Mouse (Mus musculus): ENCODE results near the gene Nfatc2.

Gene Nfatc2

DNA sequence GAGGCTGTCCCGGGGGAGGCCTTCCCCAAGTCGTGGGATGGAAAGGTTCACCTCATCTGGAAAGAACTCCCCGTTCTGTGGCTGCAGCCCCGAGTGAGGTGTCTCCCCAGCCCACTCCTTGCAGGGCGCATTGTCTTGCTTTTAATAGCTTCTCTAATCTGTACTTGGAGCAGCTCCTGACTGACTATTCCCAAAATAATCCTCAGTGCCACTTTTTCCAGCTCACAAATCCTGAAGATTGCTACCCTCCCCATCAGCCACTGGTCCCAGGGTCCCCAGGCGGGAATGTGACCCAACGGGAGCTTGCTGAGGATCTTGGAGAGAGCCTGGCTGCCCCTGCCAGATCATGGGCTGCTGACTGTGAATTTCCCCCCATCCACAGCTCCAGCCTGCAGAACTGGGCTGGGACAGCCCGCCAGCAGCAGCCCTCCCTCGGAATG, 6.7 kb upstream of the Nfatc2 start:
- DNase-seq, result no peak

DNA sequence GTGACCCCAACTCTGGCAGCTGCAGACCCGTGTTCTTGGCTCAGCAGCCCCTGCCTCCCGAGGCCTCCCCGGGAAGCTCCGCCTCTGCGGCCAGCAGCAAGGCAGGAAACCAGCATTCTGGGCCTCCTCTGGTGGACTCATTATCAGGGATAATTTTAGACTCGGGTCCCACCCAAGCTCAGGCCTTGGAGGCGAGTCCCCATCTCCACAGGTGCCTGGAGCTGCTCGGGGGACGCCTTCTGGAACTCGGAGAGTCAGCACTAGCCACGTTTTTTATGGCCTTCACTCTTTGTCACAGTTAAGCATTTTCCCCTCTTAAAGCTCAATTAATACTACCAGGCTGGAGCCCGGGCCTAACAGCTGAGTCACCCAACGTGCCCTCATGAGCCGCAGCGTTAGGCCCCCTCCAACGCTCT, 3.2 kb upstream of the Nfatc2 start:
- no peak for DNase-seq

DNA sequence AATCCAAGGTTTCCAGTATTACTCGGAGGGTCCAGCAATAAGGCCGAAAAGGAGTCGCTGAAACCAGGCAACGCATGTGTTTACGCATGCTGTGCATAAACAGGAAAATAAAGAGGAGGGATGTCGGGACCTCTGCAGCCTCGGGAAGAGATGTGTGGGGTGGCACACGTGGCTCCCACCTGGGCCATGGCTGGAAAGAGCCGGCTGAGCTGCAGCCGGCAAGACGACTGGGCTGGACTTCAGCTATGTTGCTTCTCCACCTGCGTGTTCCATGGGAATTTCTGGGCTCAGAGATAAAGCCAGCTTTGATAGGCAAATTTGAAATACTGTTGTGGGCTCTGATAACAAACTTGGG, 907 bp upstream of the Nfatc2 start:
- DNase-seq, result no peak

DNA sequence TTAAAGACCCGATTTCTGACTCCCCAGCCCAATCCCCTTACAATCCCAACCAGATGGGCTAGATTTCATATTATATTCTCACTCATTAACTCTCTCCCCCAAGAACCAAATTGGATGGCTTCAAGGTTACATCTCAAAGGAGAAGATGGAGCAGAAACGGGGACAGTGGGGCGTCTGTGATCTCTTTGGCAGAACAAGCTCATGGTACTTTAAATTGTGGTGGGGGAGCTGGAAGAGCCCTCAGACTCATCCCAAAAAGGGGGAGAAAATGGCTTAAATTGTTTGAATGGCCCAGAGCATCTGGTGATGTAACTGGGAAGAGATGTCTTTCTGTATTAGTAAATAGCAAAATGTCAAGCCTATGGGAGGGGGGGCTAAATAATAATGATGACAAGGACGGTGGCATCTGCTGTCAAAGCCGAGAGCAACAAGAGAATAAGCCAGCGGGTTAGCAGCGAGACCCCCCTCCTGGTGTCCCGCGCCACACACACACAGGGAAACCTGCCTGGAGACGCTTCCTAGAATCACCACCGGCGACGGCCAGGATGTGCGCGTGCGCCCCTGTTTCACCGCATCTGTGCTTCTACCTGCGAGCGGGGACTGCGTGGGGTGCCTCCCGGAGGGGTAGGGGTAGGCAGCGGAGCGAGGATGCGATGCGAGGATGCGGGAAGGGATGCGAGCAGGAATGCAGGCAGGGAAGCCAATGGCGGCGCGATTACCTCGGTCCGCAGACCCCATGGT, 537 bp downstream of the Nfatc2 start:
- peak; percentile 53 for DNase-seq

DNA sequence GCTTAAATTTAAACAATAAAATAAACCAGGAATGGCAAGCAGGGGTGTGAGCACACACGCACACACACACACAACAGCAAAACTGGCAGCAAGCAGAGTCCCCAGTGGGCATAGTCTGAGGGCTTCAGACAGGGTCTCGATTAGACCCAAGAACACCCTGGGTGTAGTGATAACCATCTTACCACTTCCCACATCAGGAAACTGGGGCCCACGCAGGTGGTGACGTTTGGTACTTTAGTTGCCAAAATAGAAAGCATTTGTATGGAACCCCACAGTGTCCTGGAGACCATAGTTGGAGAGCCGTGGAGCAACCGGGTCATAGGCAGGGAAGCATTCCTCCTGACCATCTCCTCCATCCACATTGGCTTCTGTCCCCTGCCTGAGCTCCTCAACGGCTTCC, 5.8 kb downstream of the Nfatc2 start:
- DNase-seq, result no peak

DNA sequence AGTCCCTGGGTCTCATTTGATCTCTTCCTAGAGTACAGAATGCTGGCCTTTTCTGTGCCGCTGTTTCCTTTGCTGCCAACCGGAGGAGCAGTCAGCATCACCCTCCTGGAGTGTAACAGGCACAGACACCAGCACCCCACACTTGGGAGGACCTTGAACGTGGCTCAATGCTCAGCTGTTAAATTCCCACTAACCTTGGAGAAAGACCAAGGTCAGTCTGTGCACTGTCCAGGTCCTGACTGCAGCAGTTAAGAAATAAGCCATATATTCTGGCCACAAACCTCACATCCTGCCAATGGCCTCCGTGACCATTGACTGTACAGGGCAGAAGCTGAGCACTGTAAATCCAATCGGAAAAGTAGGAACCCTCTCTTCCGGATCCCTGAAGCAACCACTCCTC, 7.8 kb downstream of the Nfatc2 start:
- no peak for DNase-seq

DNA sequence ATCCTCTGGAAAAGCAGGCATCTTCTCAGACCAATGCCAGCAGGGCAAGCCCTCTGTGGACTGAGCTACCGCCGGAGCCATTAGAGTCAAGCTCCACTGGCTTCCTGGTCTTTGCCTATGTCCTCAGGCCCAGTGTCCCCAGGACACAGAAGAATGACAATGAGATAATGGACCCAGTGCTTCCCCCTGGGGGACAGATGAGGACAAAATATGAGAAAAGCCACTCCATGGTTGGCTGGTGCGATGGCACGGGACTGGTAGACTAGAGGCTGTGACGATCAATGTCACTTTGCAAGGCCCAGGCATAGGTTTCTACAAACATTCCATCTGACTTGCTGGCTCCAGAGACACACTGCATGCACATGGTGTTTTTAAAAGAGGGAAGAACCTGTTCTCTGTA, 8.5 kb downstream of the Nfatc2 start:
- no peak for DNase-seq

DNA sequence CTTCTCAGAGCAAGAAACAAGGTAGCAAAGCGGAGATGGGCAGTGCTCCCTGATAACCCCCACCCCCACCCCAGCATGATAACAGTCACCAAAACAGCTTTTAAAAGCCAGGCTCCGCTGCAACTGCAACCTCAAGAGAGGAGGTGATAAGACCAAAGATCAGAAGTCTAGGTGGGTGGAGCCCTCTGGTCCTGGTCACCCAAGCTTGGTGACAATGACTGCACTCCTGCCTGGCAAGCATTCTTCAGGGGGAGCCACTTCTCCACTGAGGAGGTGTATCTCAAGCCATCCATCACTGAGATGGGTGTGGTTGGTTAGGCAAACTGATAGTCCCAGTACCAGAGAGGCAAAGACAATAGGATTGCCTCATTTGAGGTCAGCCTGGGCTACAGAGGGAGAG, 10.4 kb downstream of the Nfatc2 start:
- no peak for DNase-seq

DNA sequence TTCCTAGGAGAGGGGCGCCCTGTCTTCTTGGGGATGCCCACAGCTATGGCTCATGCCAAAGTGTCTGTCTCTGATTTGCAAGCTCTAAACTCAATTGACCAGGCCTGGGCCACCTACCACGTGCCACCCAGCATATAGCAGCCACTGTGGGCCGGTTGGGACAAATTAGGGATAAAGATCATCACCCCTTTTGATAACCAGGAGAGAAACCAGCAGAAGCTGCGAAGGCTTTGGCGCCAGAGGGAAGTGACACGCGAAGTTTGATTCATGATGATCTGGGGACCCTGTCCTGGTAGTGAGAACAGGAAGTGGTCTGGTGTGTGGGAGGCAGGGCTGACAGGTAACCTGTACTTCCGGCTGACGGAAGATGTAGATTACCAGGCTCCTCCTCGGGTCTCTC, 10.9 kb downstream of the Nfatc2 start:
- DNase-seq, result no peak

DNA sequence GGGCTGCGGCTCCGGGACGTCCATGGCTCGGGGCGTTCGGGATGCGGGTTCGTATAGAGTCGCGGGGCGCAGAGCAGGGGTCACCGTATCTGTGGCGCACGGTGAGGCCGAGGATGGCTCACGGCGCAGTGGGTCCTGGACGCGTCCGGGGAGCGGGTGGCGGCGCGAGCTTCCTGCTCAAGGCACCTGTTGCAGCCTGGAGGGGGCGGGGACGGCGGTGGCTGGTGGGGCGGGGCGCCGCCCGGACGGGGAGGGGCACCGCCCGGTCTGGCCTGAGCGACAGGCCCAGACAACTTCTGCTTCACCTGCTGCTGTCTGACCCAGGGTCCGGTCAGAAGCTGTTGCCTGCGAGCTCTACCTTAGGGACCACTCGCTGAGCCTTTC, 11.3 kb downstream of the Nfatc2 start:
- no peak for DNase-seq

DNA sequence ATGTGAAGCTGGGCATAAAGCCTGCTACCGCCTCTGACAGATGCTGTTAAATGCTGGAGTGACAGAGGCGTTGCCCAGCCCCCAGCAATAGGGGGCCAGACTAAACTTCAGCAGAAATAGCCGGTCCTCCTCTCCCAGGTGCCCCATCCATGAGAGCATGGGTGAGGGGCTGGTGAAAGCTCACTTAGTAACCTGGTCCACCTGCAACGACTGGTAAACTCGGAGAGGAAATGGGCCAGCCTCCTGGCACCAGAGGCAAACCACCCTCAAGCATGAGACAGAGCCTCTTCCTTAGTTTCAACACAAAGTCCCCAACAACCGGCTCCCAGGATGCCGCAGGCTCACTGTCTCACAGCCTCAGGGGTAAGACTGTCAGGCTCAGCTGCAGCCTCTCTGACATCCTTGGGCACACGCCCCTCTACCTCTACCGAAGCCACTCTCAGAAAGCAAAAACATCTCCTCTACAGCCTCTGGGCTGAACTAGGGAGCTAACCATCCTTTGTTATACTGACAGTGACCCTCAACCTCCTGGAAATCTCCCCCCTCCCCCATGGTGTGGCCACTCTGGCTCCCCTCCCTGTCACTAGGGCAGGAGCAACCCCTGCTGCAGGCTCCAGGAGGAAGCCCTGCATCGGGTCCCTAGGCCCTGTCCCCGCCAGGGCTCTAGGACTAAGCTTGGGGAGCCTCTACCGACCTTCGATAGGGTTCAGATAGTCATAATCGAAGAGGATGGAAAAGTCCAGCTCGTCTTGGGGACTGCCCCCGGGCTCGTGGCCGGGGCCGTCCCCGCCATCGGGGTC, 11.9 kb downstream of the Nfatc2 start:
- no peak for DNase-seq

DNA sequence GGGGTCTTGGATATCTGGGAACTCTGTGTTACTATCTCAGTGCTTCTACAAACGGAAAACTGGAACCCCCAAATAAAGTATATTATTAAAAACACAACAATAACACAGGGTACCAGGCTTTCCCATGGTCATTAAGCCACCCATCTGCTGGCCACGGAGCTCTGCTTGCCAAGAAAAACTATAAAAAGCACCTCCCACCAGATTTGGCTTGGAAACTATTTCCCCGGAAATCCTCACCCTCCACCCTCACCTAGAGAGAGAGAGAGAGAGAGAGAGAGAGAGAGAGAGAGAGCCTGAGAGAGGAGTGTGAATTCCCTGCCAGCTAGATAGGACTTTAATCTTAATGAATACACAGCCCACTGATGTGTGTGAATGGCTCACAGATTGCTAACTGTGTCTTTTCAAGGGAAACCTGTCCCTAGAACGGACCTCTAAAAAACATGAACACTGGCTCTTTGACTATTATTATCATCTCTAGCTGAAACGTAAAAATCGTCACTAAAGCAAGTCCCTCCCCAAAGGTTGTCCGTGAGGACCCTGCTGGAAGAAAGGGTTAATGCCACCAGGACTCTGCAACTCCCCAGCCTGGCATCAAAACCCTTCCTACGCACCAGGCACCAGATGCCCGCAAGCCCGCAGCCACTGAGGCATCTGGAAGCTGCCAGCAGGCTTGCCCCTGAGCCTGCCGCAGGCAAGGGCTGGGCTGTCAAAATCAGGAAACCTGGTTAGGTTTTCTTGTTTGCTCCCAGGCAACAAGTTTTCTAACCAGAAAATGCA, 12.7 kb downstream of the Nfatc2 start:
- no peak for DNase-seq

DNA sequence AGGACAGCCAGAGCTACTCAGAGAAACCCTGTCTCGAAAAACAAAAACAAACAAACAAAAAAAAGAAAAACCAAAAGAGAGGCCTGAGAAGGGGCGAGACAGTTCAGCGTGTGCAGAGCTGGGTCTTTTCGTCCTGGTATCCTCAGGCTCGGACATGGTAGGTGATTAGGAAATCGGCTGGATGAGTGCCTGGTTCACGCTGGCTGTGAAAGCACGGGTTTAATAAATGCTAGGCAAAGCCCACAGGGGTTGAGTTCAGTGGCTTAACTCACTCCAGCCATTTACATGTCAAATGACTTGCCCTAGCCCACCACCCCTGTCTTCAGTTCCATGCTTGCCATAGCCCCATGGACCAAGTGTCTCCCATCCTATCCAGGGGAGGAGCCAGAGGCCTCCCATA, 14.3 kb downstream of the Nfatc2 start:
- DNase-seq, result no peak

DNA sequence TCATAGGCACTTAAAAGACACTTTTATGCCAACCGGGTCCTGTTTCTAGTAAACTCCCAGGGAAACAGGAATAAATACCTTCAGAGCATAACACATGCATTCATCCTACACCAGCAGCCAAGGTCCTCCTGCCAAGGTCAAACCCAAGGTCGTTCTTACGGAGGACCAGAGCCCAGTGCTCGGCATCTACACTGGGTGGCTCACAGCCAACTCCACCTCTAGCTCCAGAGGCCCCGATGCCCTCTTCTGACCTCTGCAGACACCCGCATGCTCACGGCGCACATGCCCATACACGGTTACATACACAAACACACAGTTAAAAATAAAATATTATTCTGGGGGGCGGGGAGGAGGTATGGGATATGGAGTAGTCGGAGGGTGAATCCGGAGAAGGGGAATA, 14.9 kb downstream of the Nfatc2 start:
- no peak for DNase-seq

DNA sequence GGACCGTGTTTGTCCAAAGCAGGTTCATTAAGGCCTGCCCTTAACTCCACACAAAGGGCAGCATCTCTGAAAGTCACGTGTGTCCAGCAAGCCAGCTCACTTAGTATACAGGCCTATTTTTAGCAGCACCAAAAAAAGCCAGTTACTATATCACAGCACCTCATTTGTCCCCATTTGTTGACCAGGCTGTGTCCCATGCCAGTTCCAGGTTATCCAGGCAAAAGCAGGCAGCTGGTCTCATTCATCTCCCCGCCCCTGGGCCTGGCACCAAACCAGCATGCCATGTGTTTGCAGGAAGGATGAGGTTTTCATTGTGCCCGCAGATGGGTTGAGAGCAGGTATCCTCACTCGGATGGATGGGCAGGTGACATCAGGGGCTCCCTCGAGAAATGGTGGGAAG, 16.6 kb downstream of the Nfatc2 start:
- peak; percentile 94 for DNase-seq

DNA sequence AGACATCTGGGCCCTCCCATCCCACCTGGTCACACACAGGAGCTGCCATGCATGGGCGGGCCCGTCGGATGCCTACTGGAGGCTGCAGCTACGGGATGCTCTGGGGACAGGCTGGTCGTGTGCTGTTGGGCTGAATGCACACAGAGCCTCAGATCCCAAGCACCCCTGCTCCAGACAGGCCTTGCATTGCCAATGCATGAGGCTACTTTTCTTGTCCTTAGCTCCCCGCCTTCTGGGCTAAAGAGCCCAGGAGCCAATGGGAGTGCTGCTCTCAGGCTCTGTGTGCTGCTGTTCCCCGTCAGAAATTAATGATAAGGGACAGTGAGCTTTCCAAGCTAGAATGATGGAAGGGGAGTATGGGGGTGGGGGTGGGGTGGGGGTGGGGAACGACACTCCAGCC, 17.0 kb downstream of the Nfatc2 start:
- DNase-seq, result no peak

DNA sequence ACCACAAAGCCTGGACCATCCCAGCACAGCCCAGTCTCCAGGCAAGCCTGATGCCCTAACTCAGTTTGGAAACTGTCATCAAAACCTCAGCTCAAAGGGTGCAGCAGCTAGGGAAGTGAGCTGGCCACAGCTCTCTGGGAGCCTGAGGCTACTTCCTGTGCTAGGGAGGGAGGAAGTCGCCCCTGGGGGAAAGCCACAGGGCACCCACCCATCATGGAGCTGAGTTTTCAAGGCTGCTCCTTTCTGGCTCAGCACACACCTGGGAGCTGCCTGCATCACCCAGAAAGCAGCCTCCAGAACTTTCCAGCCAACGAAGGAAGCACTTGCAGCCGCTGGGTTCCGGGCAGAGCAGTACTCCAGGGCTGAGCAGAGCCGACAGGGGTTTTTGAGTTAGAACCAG, 18.4 kb downstream of the Nfatc2 start:
- no peak for DNase-seq

DNA sequence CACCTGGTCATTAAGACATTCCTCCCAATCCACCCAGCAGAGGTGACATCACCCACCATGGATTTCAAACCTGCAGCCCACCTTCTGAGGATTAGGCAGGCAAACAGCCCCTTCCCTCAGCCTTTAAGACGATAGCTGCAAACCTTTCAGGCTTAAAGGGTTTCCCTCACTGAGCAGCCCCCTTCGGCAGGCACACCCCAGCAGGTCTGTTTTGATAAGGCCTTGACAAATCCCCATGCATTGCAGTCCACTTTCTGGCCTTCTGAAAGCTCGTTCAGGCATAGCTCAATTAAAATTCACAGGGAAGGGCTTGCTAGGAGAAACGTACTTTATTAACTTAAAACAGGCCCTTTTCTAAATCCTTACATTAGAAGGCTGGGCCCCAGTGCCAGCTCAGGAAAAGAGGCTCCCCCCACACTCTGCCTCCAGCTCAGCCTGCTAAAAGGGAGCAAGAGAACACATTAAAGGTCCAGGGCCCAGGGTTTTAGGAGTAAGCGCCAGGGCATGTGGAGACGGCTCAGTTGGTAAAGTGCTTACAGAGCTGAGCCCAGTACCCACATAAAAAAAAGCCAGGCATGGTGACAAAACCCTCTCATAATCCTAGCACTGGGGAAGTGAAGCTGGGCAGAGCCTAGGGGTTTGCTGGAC, 20.1 kb downstream of the Nfatc2 start:
- DNase-seq, result no peak

DNA sequence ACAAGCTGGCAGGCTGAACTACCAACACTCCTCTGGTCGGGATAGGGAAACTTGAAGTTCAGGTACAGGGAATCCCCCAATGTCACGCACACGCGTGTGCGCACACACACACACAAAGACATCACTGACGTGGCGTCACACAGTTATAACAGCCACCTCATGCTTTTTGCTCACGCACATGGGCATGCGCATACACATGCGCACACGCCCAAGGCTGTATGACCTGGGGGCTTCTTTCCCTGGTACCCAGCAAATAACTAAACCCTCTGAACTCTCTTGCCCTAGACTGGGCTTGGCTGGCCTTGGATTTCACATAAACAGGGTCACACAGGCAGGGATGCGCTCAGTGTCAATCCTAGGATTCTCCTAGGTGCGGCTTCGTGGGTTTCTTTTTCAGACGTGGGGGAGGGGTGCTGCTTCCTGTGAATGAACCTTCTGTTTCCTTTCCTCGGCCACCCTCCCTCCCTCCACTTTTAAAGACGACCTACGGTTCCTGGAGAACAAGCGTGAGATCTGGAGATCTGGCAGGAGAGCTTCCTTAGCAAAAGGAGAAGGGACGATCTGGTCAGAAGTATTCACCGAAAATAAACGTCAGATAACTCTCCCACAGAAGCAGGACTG, 21.1 kb downstream of the Nfatc2 start:
- no peak for DNase-seq

DNA sequence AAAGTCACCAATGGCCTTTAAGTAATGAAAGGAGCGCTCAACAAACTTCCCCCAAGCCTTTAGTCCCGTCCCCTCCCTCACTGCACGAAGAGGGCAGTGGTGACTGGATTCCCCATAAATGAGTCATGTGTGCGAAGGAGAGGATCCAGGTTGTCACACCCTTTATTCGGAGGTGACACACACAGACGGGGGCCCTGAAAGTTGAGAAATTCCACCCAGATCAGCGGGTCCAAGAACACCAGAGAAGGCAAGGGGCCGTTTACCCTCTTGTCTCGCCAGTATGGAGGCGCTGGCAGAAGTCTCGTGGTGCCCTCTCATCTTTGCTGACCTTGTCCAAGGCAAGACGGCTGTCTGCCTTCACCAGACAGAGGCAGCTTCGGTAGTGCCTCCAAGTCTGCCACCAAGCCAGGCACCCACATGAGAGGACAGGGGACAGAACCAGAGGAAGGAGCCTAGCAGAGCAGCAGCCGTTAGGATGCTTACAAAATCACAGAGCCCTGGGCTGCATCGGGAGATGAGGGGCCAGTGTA, 21.8 kb downstream of the Nfatc2 start:
- no peak for DNase-seq

DNA sequence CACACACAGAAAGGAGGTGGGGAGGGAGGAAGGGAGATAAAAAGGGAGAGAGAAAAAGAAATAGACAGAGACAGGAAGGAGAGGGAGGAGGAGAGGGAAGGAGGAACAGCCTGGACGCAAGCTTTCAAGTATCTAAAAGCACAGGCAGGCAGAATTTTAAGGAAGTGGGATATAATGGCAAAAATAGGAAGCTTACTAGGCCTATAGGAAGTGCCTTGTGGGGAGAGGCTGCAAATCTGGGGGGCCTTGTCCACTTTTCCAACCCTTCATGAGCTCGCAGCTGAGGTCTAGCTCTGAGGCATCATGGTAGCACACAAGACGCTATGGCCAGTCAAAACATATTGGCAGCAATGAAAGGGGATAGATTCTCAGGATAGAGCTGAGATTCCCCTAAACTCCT, 22.3 kb downstream of the Nfatc2 start:
- DNase-seq, result no peak

DNA sequence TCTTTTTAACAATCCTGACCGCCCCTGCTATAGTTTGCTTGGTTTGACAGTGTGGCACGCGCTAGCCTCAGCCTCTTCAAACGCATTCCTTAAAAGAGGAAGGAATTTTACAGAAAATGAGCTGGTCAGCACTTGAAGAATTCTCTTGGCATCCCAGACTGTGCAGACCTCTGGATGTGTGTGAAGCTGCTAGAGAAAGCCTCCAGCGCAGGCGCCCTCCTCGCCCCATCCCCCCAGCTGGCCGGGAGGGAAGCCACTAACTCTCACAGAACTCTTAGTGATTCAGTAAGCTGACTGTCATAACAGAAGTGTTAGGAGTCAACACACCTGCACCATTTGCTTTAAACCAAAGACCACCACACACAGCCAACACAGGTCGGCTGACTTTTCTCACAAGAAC, 23.3 kb downstream of the Nfatc2 start:
- DNase-seq, result no peak

DNA sequence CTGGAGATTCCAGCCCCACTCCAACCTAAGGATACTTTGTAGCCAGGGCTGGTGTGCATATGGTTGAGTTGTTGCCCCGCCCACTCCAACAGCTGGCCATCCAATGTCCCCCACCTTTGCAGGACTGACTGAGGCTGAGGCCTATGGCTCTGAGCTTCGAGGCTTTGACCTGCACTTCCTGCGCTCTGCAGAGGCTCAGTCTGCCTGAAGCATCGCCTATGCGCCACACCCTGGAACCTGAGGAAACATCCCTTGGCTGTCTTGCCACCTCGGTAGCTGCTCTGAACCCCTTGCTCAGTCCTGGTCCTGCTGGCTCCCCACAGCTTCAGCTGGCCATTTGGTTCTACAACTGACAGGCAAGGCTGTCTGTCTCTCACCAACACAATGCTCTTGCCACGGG, 24.1 kb downstream of the Nfatc2 start:
- DNase-seq, result no peak

All from cerebellum, adult 9-10 months (tissue).